Mouse (Mus musculus) neural tube, embryonic 15.5 days (tissue): ENCODE data around the gene Git2. TPM values are rescaled to one million over a fixed set of nuclear protein-coding genes. Genes with fewer than 3 reads are reported as not detected.

ENCODE experiments used
- ATAC-seq: fragments of 200-750 bp; cut with Nextera tagmentation; 2 replicates; pipeline ENCODE4 v1.8.0; 2017; ENCODE audit warnings: mild to moderate bottlenecking, moderate TSS enrichment, moderate library complexity; ENCODE audit not compliant: low FRiP score
- H3K27ac ChIP-seq: fragments of 300-500 bp; sonication (generic); replicated peaks from 2 replicates; pipeline ENCODE4 v1.5.1; 2015; ENCODE audit warnings: mild to moderate bottlenecking, inconsistent platforms
- H3K27me3 ChIP-seq: fragments of 300-500 bp; sonication (generic); replicated peaks from 2 replicates; pipeline ENCODE4 v1.6.1; 2015; ENCODE audit warnings: inconsistent platforms
- H3K36me3 ChIP-seq: fragments of 300-500 bp; sonication (generic); 2 replicates; pipeline ENCODE4 v1.6.1; 2015; ENCODE audit warnings: inconsistent platforms
- H3K4me1 ChIP-seq: fragments of 300-500 bp; sonication (generic); 2 replicates; pipeline ENCODE4 v1.6.1; 2015; ENCODE audit warnings: inconsistent platforms
- H3K4me2 ChIP-seq: fragments of 300-500 bp; sonication (generic); 2 replicates; pipeline ENCODE4 v1.6.1; 2015; ENCODE audit warnings: inconsistent platforms, mild to moderate bottlenecking, moderate library complexity
- H3K4me3 ChIP-seq: fragments of 300-500 bp; sonication (generic); replicated peaks from 2 replicates; pipeline ENCODE4 v1.5.1; 2015; ENCODE audit warnings: mild to moderate bottlenecking, inconsistent platforms
- H3K9ac ChIP-seq: fragments of 300-500 bp; sonication (generic); replicated peaks from 2 replicates; pipeline ENCODE4 v1.6.1; 2015; ENCODE audit warnings: mild to moderate bottlenecking, inconsistent platforms
- H3K9me3 ChIP-seq: fragments of 300-500 bp; sonication (generic); replicated peaks from 2 replicates; pipeline ENCODE4 v1.6.1; 2016; ENCODE audit warnings: inconsistent platforms
- WGBS: fragments of 180-500 bp; shearing (Covaris S2); methylation state at CpG from one replicate; pipeline ENCODE4 v1.1.7; 2015; ENCODE audit warnings: mixed read lengths; 5-methylcytosine and 5-hydroxymethylcytosine counted together
- polyA plus RNA-seq: library from polyadenylated mRNA; unstranded; fragments of >200 nt; fragmentation: Nextera tagmentation; extraction: Ambion mirVana; gene quantifications from 2 replicates; pipeline ENCODE4 v1.2.1, GENCODE M21; 2015

Gene Git2
- polyA plus RNA-seq, 1 experiment from 2014 or later = 47.7 TPM

DNA sequence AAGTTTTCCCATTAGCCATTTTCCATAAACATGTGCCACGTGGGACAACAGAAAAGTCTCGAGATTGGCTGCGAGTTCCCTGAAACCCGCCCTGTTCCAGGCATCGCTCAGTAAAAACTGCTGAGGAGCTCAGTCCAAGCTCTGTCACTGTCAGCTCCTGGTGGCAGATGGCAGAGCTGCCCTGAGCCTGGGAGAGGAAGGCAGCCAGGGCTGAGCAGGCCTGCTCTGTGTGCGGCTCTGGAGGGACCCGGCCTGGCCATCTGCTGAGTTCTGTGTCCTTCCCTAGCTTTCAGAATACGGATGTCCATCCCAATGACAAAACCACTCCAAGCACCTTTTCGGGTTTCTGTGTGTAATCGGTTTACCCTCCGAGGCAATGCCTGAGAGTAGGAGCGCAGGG lies 21.9 kb downstream of the Git2 start:
- H3K9ac ChIP-seq = no peak overlapping the region
- no peak overlapping the region for H3K4me3 ChIP-seq
- H3K4me1 ChIP-seq = no peaks in the 10 kb centered on the region
- H3K9me3 ChIP-seq = no peaks in the 10 kb centered on the region
- no peak overlapping the region for H3K4me2 ChIP-seq
- 90% methylated on average over 12 of the region's 12 CpGs for WGBS
- ATAC-seq = no peak
- H3K36me3 ChIP-seq = peaks cover 84% of the 10 kb centered on the region
- no peak overlapping the region for H3K27ac ChIP-seq
- no peaks in the 10 kb centered on the region for H3K27me3 ChIP-seq

DNA sequence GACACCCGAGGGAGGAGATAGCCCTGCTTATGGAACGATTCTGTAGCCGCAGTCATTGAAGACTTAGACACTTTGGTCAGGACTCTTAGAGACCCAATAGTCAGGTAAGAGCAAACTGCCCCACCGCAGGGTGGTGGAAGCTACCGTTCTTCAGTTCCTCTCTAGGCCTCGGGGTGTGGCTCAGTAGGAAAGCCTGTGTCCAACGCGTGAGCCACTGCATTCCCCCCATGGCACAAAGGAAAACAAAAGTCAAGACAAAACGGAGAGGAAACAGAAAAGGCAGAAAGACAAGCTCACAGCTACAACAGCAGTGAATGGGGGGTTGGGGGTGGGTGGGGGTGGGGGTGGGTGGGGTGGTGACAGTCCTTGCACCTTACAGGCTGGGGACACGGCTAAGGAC lies 22.9 kb downstream of the Git2 start:
- Histone ChIP-seq H3K36me3 (peaks cover 89% of the 10 kb centered on the region), H3K9ac (no peak overlapping the region), H3K27me3 (no peaks in the 10 kb centered on the region), H3K27ac (no peak overlapping the region), H3K9me3 (no peaks in the 10 kb centered on the region), H3K4me3 (no peak overlapping the region), H3K4me1 (no peaks in the 10 kb centered on the region), H3K4me2 (no peak overlapping the region)
- WGBS = 87% methylated on average over 10 of the region's 10 CpGs
- ATAC-seq = no peak

DNA sequence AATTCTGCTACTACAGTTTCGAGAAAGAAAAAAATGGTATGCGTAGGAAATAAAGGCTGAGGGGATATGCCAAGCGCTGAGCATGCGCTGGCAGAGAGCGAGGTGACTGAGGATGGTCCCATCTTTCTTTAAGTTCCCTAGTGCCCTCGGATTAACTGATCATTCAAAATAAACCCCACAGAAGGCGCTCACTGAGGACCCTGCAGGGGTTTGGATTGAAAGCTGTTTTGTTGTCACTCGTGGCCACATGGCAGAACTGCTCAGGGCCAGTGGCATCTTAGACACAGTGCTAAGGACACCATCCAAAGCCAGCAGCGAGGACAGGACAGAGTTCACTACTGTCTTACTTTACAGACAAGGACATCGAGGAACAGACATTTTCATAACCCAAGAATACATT lies 25.0 kb downstream of the Git2 start:
- peaks cover 87% of the 10 kb centered on the region for H3K36me3 ChIP-seq
- 81% methylated on average over 10 of the region's 10 CpGs for WGBS

DNA sequence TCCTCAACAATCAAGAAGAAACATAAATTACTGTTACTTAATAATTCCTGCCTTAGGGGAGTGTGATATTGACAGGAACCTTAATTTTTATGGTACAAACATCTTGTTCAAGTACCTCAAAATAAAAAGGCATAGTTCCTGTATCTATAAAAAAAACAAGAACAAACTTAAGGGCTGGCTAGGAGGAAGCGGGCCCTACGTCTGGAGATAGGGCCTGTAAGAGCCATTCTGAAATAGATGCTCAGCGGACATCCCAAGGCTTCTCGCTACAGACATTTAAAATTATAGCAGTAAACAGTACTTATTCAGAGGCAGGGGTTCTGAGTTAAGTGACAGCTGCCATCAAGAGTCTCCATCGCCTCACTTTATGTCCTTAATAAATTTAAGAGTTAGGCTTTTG lies 27.8 kb downstream of the Git2 start:
- Histone ChIP-seq H3K4me3 (no peak overlapping the region), H3K9ac (no peak overlapping the region), H3K36me3 (peaks cover 89% of the 10 kb centered on the region), H3K27ac (no peak overlapping the region), H3K4me2 (no peak overlapping the region), H3K9me3 (no peaks in the 10 kb centered on the region), H3K4me1 (no peaks in the 10 kb centered on the region), H3K27me3 (no peaks in the 10 kb centered on the region)
- no peak for ATAC-seq
- WGBS = 93% methylated on average over 5 of the region's 5 CpGs

More for the DNA sequence above, 25.0 kb downstream of the Git2 start:
- no peak overlapping the region for H3K9ac ChIP-seq
- no peaks in the 10 kb centered on the region for H3K9me3 ChIP-seq
- H3K4me1 ChIP-seq = no peaks in the 10 kb centered on the region
- no peaks in the 10 kb centered on the region for H3K27me3 ChIP-seq
- no peak for ATAC-seq
- no peak overlapping the region for H3K4me3 ChIP-seq
- no peak overlapping the region for H3K27ac ChIP-seq
- H3K4me2 ChIP-seq = no peak overlapping the region

DNA sequence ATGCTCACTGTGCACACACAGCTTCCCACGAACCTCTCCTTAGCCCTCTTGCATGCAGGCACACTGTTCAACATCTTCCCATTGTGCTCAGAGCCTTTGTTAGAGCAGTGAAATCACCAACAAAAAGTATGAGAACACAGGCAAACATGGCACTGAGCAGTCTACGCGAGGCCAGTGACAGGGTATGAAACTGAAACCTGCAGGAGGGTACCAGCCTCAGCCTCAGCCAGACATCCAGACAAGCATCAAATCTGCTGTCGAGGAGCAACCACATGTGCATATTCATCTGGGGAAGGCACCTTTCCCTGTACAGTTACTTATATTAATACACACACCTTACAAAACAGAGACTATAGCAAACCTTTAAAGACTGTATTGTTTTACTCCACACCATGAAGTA lies 28.4 kb downstream of the Git2 start:
- no peaks in the 10 kb centered on the region for H3K27me3 ChIP-seq
- no peaks in the 10 kb centered on the region for H3K4me1 ChIP-seq
- no peaks in the 10 kb centered on the region for H3K9me3 ChIP-seq
- no peak for ATAC-seq
- H3K36me3 ChIP-seq = peaks cover 90% of the 10 kb centered on the region
- no peak overlapping the region for H3K27ac ChIP-seq
- no peak overlapping the region for H3K4me2 ChIP-seq
- 90% methylated on average over 4 of the region's 4 CpGs for WGBS
- H3K9ac ChIP-seq = no peak overlapping the region
- no peak overlapping the region for H3K4me3 ChIP-seq

DNA sequence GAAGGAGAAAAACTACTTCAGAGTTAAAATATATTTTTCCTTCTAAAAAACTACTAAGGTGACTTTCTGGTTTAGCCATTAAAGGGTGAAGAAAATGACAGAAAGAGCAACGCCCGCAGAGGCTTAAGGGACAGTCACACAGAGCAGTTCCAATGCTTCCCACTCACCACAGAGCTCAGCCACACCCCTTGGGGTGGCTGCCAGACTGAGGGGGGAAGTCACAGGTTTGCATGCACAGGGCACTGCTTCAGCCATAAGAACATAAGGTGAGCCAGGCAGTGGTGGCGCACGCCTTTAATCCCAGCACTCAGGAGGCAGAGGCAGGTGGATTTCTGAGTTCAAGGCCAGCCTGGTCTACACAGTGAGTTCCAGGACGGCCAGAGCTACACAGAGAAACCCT lies 29.7 kb downstream of the Git2 start:
- no peak for ATAC-seq
- H3K4me1 ChIP-seq = no peaks in the 10 kb centered on the region

DNA sequence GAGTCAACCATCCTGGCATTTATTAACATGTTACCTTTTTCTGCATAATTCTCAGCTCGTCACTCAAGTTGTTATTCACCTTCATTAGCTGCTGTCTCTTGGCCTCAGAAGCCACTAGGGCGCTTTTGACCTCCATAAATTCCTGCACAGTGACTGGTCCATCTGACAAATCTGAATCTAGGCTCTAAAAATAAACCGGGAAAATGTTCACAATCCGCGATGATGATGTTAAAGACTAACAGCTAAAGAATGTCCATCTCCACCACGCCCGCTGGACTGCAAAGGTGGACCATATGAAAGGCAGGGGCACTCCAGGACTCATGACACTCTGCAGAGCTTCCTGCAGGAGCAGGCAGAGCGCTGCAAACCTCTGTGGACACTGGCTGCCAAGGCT lies 31.6 kb downstream of the Git2 start:
- Histone ChIP-seq H3K9ac (no peak overlapping the region), H3K4me3 (no peak overlapping the region), H3K27me3 (no peaks in the 10 kb centered on the region), H3K9me3 (no peaks in the 10 kb centered on the region), H3K27ac (no peak overlapping the region), H3K36me3 (peaks cover 91% of the 10 kb centered on the region), H3K4me1 (no peaks in the 10 kb centered on the region), H3K4me2 (no peak overlapping the region)
- ATAC-seq = no peak
- 94% methylated on average over 8 of the region's 8 CpGs for WGBS

More for the DNA sequence above, 29.7 kb downstream of the Git2 start:
- no peak overlapping the region for H3K9ac ChIP-seq
- no peak overlapping the region for H3K4me2 ChIP-seq
- no peaks in the 10 kb centered on the region for H3K9me3 ChIP-seq
- H3K4me3 ChIP-seq = no peak overlapping the region
- no peak overlapping the region for H3K27ac ChIP-seq
- peaks cover 87% of the 10 kb centered on the region for H3K36me3 ChIP-seq
- no peaks in the 10 kb centered on the region for H3K27me3 ChIP-seq
- WGBS = 89% methylated on average over 5 of the region's 5 CpGs

DNA sequence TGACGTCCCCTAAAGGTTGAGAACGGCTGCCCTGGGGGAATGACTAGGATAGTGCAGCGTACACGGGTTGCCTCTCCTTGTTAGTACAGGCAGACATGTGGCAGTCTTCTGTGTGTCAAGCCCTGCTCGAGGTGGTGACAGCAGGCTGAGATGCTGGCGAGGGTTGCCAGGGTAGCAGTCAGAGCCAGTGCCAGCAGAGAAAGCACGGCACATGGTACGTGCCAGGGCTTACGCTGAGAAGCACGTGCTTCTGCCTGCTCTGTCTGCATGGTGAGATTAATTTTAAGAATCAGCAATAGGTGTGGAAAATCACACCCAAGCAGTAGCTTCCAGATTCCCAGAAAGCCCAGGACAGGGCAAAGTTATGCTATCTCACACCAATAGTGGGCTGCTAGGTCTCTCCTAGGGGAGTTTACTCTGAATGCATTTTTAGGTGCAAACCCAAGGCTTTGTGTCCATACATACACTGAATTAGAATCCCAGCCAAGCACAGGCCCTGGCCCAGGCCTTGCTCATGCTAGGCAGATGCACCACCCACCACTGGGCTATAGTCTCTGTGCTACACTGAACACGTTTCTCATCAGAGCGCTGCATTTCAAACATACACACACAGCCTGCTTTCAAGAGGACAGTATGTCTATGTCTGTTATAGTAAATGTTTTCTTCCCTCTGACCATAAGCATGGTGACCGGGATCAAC lies 32.2 kb downstream of the Git2 start:
- Histone ChIP-seq H3K4me2 (no peak overlapping the region), H3K4me1 (no peaks in the 10 kb centered on the region), H3K27ac (no peak overlapping the region), H3K27me3 (no peaks in the 10 kb centered on the region), H3K9me3 (no peaks in the 10 kb centered on the region), H3K36me3 (peaks cover 91% of the 10 kb centered on the region), H3K4me3 (no peak overlapping the region), H3K9ac (no peak overlapping the region)
- no peak for ATAC-seq
- WGBS = 93% methylated on average over 13 of the region's 13 CpGs

DNA sequence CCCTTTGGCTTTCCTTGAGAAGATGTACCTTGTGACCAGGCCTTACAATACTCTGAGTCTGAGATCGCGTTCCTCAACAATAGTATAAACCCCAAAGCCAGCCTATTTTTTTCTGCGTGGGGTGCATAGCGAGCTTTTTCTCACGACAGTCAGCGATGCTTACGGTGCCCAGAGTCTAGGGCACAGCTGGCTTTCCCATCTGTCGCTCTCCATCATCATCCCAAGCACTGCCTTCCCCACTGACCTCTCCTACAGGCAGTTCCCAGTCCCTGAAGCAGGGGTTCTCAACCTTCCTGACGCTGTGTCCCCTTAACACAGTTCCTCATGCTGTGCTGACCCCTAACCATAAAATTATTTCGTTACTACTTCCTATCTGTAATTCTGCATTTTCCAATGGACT lies 32.7 kb downstream of the Git2 start:
- WGBS = 90% methylated on average over 10 of the region's 10 CpGs
- Histone ChIP-seq H3K4me2 (no peak overlapping the region), H3K4me3 (no peak overlapping the region), H3K9ac (no peak overlapping the region), H3K4me1 (no peaks in the 10 kb centered on the region), H3K27ac (no peak overlapping the region), H3K27me3 (no peaks in the 10 kb centered on the region), H3K36me3 (peaks cover 91% of the 10 kb centered on the region), H3K9me3 (no peaks in the 10 kb centered on the region)
- no peak for ATAC-seq

DNA sequence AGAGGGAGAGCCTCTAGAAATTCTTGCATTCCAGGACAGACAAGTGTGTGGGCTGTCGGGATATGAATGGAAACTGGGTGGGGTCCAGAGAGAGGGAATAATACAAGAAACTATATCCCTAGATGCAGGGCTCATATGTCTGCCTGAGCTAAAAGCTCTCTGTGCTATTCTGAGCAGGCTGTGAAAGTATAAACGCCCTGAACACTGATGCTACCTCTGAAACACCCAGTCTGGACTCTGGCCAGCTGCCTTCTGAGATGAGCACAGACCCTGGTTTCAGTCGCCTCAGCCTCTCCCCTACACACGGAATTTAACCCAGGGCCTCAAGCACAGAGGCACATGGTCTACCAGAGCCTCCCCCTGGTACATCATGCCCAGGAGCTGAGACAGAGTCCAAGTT lies 34.7 kb downstream of the Git2 start:
- Histone ChIP-seq H3K9me3 (no peaks in the 10 kb centered on the region), H3K4me1 (no peaks in the 10 kb centered on the region), H3K36me3 (peaks cover 95% of the 10 kb centered on the region), H3K27me3 (no peaks in the 10 kb centered on the region), H3K27ac (no peak overlapping the region), H3K9ac (no peak overlapping the region), H3K4me3 (no peak overlapping the region), H3K4me2 (no peak overlapping the region)
- no peak for ATAC-seq
- WGBS = 71% methylated on average over 4 of the region's 4 CpGs

DNA sequence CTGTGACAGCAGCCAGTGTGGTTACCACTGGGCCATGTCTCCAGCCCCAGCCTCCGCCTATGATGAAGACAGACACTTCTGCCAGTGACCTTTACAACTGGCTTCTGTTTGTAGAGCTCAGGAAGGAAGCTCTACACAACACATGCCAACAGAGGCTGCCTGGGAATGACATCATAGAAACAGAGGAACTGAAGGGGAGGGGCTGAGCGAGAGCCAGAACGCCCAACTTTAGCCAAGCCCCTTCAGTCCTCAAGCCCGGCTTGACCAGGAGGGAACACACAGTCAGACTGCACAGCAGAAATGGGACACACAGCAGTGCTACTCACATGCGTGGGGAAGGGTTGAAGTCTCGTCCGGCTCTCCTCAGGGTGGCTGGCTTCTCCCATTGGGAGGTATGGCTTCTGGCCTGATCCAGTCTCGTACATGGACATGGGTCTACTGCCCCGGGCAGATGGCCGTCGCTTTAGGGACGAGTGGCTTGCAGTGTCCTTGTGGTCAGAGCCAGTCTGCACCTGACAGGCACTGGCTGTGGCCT lies 36.5 kb downstream of the Git2 start:
- Histone ChIP-seq H3K27me3 (no peaks in the 10 kb centered on the region), H3K9me3 (no peaks in the 10 kb centered on the region), H3K4me3 (no peak overlapping the region), H3K27ac (no peak overlapping the region), H3K4me2 (no peak overlapping the region), H3K36me3 (peaks cover 90% of the 10 kb centered on the region), H3K4me1 (no peaks in the 10 kb centered on the region), H3K9ac (no peak overlapping the region)
- no peak for ATAC-seq
- 93% methylated on average over 12 of the region's 12 CpGs for WGBS

DNA sequence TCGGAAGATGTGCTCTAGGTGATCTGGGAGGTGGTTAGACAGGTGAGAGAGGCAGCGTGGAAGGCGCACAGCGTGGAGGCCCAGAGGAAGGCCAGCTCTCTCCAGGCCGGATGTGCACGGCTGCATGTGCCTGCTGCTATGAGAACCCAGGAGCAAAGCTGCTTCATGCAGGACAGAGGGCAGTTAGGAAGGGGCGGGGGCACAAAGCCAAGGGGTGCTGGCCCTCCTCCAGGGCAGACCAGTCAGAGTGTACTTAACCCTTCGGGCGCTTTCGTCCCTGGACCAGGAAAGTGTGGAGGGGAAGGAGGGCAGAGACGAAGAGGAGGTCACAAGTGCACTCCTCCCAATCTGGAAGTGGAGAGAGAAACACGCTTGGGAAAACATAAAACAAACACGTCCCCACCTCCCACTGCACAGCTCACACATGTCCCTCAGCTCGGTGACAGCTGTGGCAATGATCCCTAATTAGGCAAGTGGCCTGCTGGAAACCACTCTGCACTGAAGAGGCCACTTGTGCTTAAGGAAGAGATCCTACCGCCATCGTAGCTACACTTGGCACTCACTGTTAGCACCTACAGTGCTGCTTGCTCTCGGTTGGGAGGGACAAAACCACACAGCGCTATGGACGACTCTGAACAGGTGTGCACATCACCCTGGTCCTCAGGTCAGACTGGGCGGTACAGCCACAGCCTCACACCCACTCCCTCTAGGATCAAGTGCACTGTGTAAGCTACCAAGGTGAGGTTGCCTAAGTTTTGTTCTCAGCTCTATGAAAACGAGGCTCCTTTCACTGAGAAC lies 38.0 kb downstream of the Git2 start:
- no peak for ATAC-seq
- no peak overlapping the region for H3K27ac ChIP-seq
- H3K9me3 ChIP-seq = no peaks in the 10 kb centered on the region
- peaks cover 89% of the 10 kb centered on the region for H3K36me3 ChIP-seq
- no peak overlapping the region for H3K9ac ChIP-seq
- no peak overlapping the region for H3K4me2 ChIP-seq
- 85% methylated on average over 21 of the region's 21 CpGs for WGBS
- H3K4me1 ChIP-seq = no peaks in the 10 kb centered on the region
- no peak overlapping the region for H3K4me3 ChIP-seq
- H3K27me3 ChIP-seq = no peaks in the 10 kb centered on the region
